Mouse (Mus musculus): Measurements from ENCODE around the gene Aptx. TPM values are rescaled to one million over a fixed set of nuclear protein-coding genes. Genes with fewer than 3 reads are reported as not detected.

Aptx gene
- total RNA-seq, 2 experiments from 2014 or later, result 2.3 to 7.1 TPM

DNA sequence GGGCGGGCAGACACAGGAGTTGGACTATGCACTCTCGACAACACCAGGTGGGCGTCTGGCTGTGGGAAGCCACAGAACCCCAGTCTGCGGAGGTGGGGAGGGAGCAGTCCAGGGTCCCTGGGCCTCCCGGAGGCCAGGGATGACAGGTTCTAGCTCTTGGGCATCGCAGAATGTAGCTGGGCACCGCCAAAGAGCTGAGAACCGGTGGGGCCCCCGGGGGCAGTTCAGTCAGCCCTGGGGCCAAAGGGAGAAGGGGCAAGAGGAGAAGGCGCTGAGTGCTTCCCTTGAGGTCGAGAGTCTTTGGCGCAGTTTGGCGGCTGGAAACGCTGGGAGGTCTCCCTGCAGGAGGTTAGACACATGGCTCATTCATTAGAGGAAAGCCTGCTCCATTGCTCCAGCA, 26.7 kb downstream of the Aptx start:
- no peak for ATAC-seq (replicated peaks; ENCODE audit: low FRiP score, poor library complexity, severe bottlenecking)

DNA sequence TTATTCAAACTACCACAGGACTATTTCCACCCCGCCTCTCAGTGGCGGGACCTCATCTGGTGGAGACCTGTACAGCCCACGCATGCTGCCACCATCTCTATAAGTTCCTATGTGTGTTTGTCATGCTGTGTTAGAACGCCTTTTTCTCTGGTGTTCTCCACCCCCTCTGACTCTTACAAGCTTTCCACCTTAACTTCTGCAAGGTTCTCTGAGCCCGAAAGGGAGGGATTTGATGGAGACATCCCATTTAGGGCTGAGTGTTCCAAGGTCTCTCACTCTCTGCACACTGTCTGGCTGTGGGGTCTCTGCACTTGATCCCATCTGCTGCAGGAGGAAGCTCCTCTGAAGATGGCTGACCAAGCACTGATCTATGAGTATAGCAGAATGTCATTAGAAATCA, 29.5 kb downstream of the Aptx start:
- no peak for ATAC-seq (replicated peaks; ENCODE audit: low FRiP score, poor library complexity, severe bottlenecking)

GRCm38 (mm10) chr4:40666237-40667012, 36.6 kb downstream of the Aptx start:
- ATAC-seq (replicated peaks; ENCODE audit: low FRiP score, poor library complexity, severe bottlenecking), result no peak

- ATAC-seq (replicated peaks; ENCODE audit: low FRiP score, poor library complexity, severe bottlenecking), result no peak
These were observed 51.9 kb downstream of the Aptx start for GRCm38 (mm10) chr4:40651055-40651454.

DNA sequence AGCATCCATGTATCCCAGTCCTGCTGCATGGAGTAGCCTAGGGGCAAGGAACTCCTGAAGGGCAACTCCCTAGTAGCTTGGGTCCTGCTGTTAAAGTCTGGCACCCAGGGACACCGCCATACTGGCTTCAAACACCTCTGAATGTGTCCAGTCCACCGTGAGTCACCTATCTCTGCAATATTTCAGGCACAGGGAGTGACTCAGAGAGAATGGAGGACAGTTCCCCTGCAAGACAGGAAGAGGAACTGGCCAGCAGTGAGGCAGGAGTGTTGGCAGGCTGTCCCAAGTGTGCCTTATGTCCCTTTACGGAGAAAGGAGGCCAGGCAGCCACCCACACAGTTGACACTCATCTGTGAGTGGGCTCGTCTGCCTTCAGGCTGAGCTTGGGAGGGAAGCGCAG, 53.9 kb downstream of the Aptx start:
- ATAC-seq (replicated peaks; ENCODE audit: low FRiP score, poor library complexity, severe bottlenecking), result no peak

GRCm38 (mm10) chr4:40643567-40643966, 59.4 kb downstream of the Aptx start:
- no peak for ATAC-seq (replicated peaks; ENCODE audit: low FRiP score, poor library complexity, severe bottlenecking)

GRCm38 (mm10) chr4:40640991-40641390, 62.0 kb downstream of the Aptx start:
- ATAC-seq (replicated peaks; ENCODE audit: low FRiP score, poor library complexity, severe bottlenecking), result no peak

Other genes starting within 250 kb of the Aptx start
- gene Tmem215, start 231.0 kb downstream of the Aptx start, total RNA-seq (2015; ENCODE audit: low replicate concordance), result 0.42 TPM in 1 of 2 replicates, not detected in the other
- not detected in 2 replicates for gene Tmem215, start 231.0 kb downstream of the Aptx start, total RNA-seq (2017; ENCODE audit: low replicate concordance)
- 41.1 and 51.2 TPM in 2 replicates for gene Dnaja1, start 19.0 kb upstream of the Aptx start, total RNA-seq (2015; ENCODE audit: low replicate concordance)
- gene Dnaja1, start 19.0 kb upstream of the Aptx start, total RNA-seq (2017; ENCODE audit: low replicate concordance), result 69.0 and 75.1 TPM in 2 replicates
- 28.9 and 42.2 TPM in 2 replicates for gene Smu1, start 54.7 kb upstream of the Aptx start, total RNA-seq (2015; ENCODE audit: low replicate concordance)
- gene Smu1, start 54.7 kb upstream of the Aptx start, total RNA-seq (2017; ENCODE audit: low replicate concordance), result 41.5 and 59.0 TPM in 2 replicates
- 49.4 and 49.9 TPM in 2 replicates for gene B4galt1, start 150.8 kb upstream of the Aptx start, total RNA-seq (2015; ENCODE audit: low replicate concordance)
- 43.9 and 46.2 TPM in 2 replicates for gene B4galt1, start 150.8 kb upstream of the Aptx start, total RNA-seq (2017; ENCODE audit: low replicate concordance)
- not detected in 2 replicates for gene Spink4, start 216.9 kb upstream of the Aptx start, total RNA-seq (2015; ENCODE audit: low replicate concordance)
- gene Spink4, start 216.9 kb upstream of the Aptx start, total RNA-seq (2017; ENCODE audit: low replicate concordance), result not detected in 2 replicates
- 93.0 and 125 TPM in 2 replicates for gene Bag1, start 245.1 kb upstream of the Aptx start, total RNA-seq (2015; ENCODE audit: low replicate concordance)
- 200 and 234 TPM in 2 replicates for gene Bag1, start 245.1 kb upstream of the Aptx start, total RNA-seq (2017; ENCODE audit: low replicate concordance)
- 48.2 and 49.0 TPM in 2 replicates for gene Chmp5, start 245.2 kb upstream of the Aptx start, total RNA-seq (2015; ENCODE audit: low replicate concordance)
- gene Chmp5, start 245.2 kb upstream of the Aptx start, total RNA-seq (2017; ENCODE audit: low replicate concordance), result 57.5 and 62.0 TPM in 2 replicates